Mouse (Mus musculus) lung, postnatal 10 days (tissue): Measurements from ENCODE around the gene Trnt1.

ENCODE experiments used
- DNase-seq: peaks from one replicate; pipeline ENCODE4 v3.0.0; 2021

The Trnt1 gene

GRCm38 (mm10) chr6:106791429-106791828 lies 22.5 kb downstream of the Trnt1 start:
- DNase-seq = no peak

- DNase-seq = no peak
Observed at GRCm38 (mm10) chr6:106792486-106792885, 23.6 kb downstream of the Trnt1 start.

- no peak for DNase-seq
Observed at GRCm38 (mm10) chr6:106793088-106793487, 24.2 kb downstream of the Trnt1 start.

- no peak for DNase-seq
Observed at GRCm38 (mm10) chr6:106793621-106794020, 24.7 kb downstream of the Trnt1 start.

- no peak for DNase-seq
Observed at GRCm38 (mm10) chr6:106794094-106794814, 25.3 kb downstream of the Trnt1 start.

DNA sequence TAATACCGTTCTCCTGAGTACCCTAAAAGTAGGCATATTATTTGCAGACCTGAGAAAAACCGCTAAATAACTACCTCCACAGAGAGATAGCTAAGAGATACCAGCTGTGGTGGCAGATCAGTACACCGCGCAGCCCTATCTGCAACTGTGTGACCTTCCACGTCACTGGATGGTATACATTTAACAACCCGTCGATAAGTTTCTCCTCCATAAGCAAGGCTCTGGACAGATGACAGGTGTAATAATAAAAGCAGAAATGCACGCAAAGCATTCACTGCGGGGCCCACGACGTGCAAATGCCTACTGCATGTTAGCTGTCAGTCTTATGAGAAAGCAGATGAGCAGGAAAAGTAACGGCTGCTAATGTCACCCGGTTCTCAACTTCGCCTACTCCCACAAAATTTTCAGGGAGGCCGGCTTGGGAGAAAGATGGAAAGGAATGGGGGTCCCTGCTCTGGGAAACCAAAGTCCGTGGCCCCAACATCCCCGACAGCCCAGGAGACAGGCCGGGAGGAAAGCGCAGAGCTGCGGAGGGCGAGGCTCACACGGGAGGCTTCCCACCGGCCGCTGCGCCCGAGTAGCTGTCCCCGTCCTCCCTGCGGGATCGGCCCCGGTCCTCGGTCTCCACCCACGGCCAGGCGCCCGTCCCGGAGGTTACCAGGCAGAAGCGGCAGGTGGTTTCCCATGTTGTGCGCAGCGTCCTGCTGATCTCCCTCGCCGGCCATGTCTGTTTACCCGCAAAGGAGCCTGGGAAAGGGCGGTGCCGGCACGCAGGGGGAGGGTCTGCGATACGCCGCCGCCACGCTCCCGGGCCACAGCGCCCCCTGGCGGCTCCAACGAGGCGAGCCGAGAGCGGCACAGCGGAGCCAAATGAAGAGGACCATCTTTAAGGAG lies 30.7 kb downstream of the Trnt1 start, which contains the start of gene Crbn:
Gene Crbn (minus strand): TSS at position 745 of the 894 bp plus-strand sequence.
- DNase-seq = peak; percentile 94

- DNase-seq = no peak
Observed at GRCm38 (mm10) chr6:106800227-106800557, 31.3 kb downstream of the Trnt1 start.

DNA sequence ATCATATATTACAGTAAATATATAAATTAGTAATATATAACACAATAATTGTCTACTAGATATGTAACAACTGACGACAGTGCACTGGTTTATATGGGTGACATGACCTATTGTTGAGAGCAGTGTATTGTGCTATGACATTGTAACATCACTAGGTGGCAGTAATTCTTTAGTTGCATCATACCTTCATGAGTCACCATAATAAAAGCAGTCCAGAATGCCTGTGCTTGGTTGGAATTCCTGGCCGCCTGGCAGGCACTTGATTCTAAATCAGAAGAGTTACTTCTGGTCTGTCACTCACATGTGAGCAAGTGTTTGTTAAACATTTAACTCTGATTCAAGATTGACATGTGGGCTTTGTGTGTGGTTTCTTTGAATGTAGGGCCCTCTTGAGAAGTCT lies 36.0 kb downstream of the Trnt1 start:
- peak; percentile 20 for DNase-seq

DNA sequence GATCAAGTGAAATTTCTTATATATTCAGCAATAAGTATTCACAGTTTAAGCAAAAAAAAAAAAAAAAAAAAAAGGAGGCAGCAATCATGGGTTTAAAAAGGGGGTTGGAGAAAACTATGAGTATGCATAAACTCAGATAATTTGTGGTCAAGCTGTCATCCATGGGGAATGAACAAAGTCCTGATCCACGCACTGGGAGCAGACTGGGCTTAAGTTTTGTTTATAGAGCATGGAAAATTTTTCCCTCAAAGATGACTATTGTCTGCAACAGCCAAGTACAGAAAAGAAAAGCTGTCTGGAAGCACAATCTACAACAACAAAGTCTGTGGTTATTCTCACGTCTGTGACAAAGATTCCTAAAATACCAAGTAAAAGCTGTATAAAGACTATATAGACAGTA lies 40.2 kb downstream of the Trnt1 start:
- no peak for DNase-seq

- no peak for DNase-seq
Observed at GRCm38 (mm10) chr6:106810686-106811085, 41.8 kb downstream of the Trnt1 start.

- no peak for DNase-seq
Observed at GRCm38 (mm10) chr6:106819246-106819645, 50.3 kb downstream of the Trnt1 start.

DNA sequence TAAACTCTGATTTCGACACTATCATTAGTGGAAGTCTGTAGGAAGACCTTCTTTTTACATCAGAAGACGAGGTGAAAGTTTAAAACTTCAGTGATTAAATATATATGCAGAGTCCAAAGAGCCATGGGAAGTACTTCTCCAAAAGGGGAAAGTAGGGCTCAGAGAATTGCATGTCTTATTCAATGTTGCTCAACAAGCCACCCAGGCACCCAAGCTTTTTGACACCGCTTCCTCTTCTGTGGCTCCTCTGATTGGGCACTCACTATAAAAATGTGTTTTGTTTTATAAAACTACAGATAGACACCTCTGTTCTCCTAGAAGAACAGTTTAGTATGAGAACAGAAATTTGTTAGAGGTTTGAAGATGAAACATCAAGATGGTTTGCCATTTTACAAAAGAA lies 51.0 kb downstream of the Trnt1 start:
- no peak for DNase-seq

GRCm38 (mm10) chr6:106820566-106820965 lies 51.6 kb downstream of the Trnt1 start:
- no peak for DNase-seq

- DNase-seq = no peak
Observed at GRCm38 (mm10) chr6:106822329-106822728, 53.4 kb downstream of the Trnt1 start.
